17 mouse cellular contexts compared by ENCODE assay signal in genomic region chr3:86759834-86760233, GRCm38 (mm10).
A peak's percentile ranks its signal among the peaks of the same experiment; 100 is the strongest.
DNase-seq lines count a peak whose midpoint lies in the region; ATAC-seq lines count a peak whose summit lies in the region.
"Had no signal": no experiment of that assay in that cellular context is flagged by ENCODE, and none has a peak within 500 bp of the region (broad histone marks: within the 10 kb centered on the region; RNA-seq: fewer than 3 reads in every experiment).

No protein-coding gene starts in this region.

- H3K9me3 ChIP-seq in hindbrain, embryonic 11.5 days (ENCODE audit: control insufficient read depth, low read length) = no peaks in the 10 kb centered on the region
- no peaks in the 10 kb centered on the region for H3K9me3 ChIP-seq in hindbrain, embryonic 10.5 days
- no peaks in the 10 kb centered on the region for H3K9me3 ChIP-seq in intestine, embryonic 14.5 days (ENCODE audit: control insufficient read depth, low read length)
- no peaks in the 10 kb centered on the region for H3K9me3 ChIP-seq in midbrain, embryonic 13.5 days
- H3K9me3 ChIP-seq in kidney, embryonic 14.5 days (ENCODE audit: control insufficient read depth, low read length) = no peaks in the 10 kb centered on the region
- H3K9me3 ChIP-seq: forebrain, embryonic 13.5 days; kidney, embryonic 15.5 days; lung, embryonic 15.5 days had no signal

- ATAC-seq in hindbrain, embryonic 11.5 days (ENCODE audit: low FRiP score) = no peak
- no peak for ATAC-seq in intestine, embryonic 14.5 days (replicated peaks; ENCODE audit: low FRiP score, low TSS enrichment, low read depth)
- ATAC-seq in midbrain, embryonic 13.5 days = no peak
- ATAC-seq in kidney, embryonic 14.5 days (ENCODE audit: low FRiP score, low TSS enrichment) = no peak
- ATAC-seq: forebrain, embryonic 13.5 days had no signal

- 57% methylated on average over 8 of the region's 8 CpGs for WGBS in hindbrain, embryonic 11.5 days
- WGBS in hindbrain, embryonic 10.5 days = 57% methylated on average over 8 of the region's 8 CpGs
- 33% methylated on average over 8 of the region's 8 CpGs for WGBS in intestine, embryonic 14.5 days
- WGBS in midbrain, embryonic 13.5 days = 33% methylated on average over 8 of the region's 8 CpGs
- WGBS in kidney, embryonic 14.5 days = 69% methylated on average over 8 of the region's 8 CpGs

- H3K27me3 ChIP-seq in hindbrain, embryonic 11.5 days (ENCODE audit: control insufficient read depth, insufficient read depth, low read length) = no peaks in the 10 kb centered on the region
- H3K27me3 ChIP-seq in hindbrain, embryonic 10.5 days (ENCODE audit: insufficient read depth, poor library complexity, severe bottlenecking) = no peaks in the 10 kb centered on the region
- no peaks in the 10 kb centered on the region for H3K27me3 ChIP-seq in intestine, embryonic 14.5 days (replicated peaks; ENCODE audit: control insufficient read depth, insufficient read depth, low read length)
- H3K27me3 ChIP-seq in midbrain, embryonic 13.5 days = no peaks in the 10 kb centered on the region
- H3K27me3 ChIP-seq in kidney, embryonic 14.5 days (ENCODE audit: control insufficient read depth, insufficient read depth, low read length) = no peaks in the 10 kb centered on the region
- H3K27me3 ChIP-seq: forebrain, embryonic 13.5 days; kidney, embryonic 15.5 days; lung, embryonic 15.5 days had no signal

- H3K9ac ChIP-seq in hindbrain, embryonic 11.5 days (ENCODE audit: low read depth, low read length) = no peak overlapping the region
- H3K9ac ChIP-seq in intestine, embryonic 14.5 days (ENCODE audit: low read length) = peak overlapping the region; percentile 71
- peak overlapping the region; percentile 61; the same call in 1 of the 2 replicates for H3K9ac ChIP-seq in midbrain, embryonic 13.5 days (replicated peaks)
- no peak overlapping the region for H3K9ac ChIP-seq in kidney, embryonic 14.5 days (ENCODE audit: low read depth, low read length)
- H3K9ac ChIP-seq: forebrain, embryonic 13.5 days; kidney, embryonic 15.5 days; lung, embryonic 15.5 days had no signal

- H3K4me2 ChIP-seq in hindbrain, embryonic 11.5 days (replicated peaks; ENCODE audit: low read depth, low read length) = no peak overlapping the region
- peak overlapping the region; percentile 54 for H3K4me2 ChIP-seq in intestine, embryonic 14.5 days (ENCODE audit: low read length)
- peak overlapping the region; percentile 44 for H3K4me2 ChIP-seq in midbrain, embryonic 13.5 days (replicated peaks)
- H3K4me2 ChIP-seq in kidney, embryonic 14.5 days (replicated peaks; ENCODE audit: low read depth, low read length) = no peak overlapping the region
- H3K4me2 ChIP-seq: forebrain, embryonic 13.5 days; kidney, embryonic 15.5 days; lung, embryonic 15.5 days had no signal

- DNase-seq in hindbrain, embryonic 11.5 days (ENCODE audit: low spot score) = no peak
- no peak for DNase-seq in hindbrain, embryonic 10.5 days (ENCODE audit: low spot score)
- no peak for DNase-seq in intestine, embryonic 14.5 days (ENCODE audit: low spot score)
- DNase-seq in frontal cortex, postnatal 25 days (ENCODE audit: low spot score in 2 of 2) = no peak
- no peak for DNase-seq in ovary, postnatal 14 days (ENCODE audit: low spot score)
- DNase-seq: cerebellum, postnatal 10 days; gastrocnemius, postnatal 36 days; heart, postnatal 14 days; layer of hippocampus, adult 9-11 months; left cerebral cortex, postnatal 4 days; spleen, adult 18-20 months; thymus, adult 18-20 months had no signal

- no peaks in the 10 kb centered on the region for H3K4me1 ChIP-seq in hindbrain, embryonic 11.5 days (replicated peaks; ENCODE audit: control insufficient read depth, insufficient read depth, low read length)
- peaks cover 7% of the 10 kb centered on the region; the same call in 1 of the 2 replicates for H3K4me1 ChIP-seq in hindbrain, embryonic 10.5 days (replicated peaks)
- H3K4me1 ChIP-seq in intestine, embryonic 14.5 days (replicated peaks; ENCODE audit: control insufficient read depth, insufficient read depth, low read length) = peaks cover 18% of the 10 kb centered on the region
- peaks cover 9% of the 10 kb centered on the region for H3K4me1 ChIP-seq in midbrain, embryonic 13.5 days (replicated peaks)
- H3K4me1 ChIP-seq in kidney, embryonic 14.5 days (ENCODE audit: control insufficient read depth, insufficient read depth, low read length) = no peaks in the 10 kb centered on the region
- H3K4me1 ChIP-seq: forebrain, embryonic 13.5 days; lung, embryonic 15.5 days had no signal

- H3K4me3 ChIP-seq in hindbrain, embryonic 11.5 days (ENCODE audit: low read depth, low read length) = no peak overlapping the region
- no peak overlapping the region for H3K4me3 ChIP-seq in hindbrain, embryonic 10.5 days
- H3K4me3 ChIP-seq in intestine, embryonic 14.5 days (ENCODE audit: low read depth, low read length) = peak overlapping the region; percentile 20
- H3K4me3 ChIP-seq in midbrain, embryonic 13.5 days (replicated peaks) = peak overlapping the region; percentile 18; the same call in 1 of the 2 replicates
- H3K4me3 ChIP-seq in kidney, embryonic 14.5 days (ENCODE audit: low read length) = no peak overlapping the region
- H3K4me3 ChIP-seq: forebrain, embryonic 13.5 days; kidney, embryonic 15.5 days; lung, embryonic 15.5 days had no signal

- no peaks in the 10 kb centered on the region for H3K36me3 ChIP-seq in hindbrain, embryonic 11.5 days (ENCODE audit: control insufficient read depth, insufficient read depth, low read length)
- H3K36me3 ChIP-seq in hindbrain, embryonic 10.5 days = no peaks in the 10 kb centered on the region
- no peaks in the 10 kb centered on the region for H3K36me3 ChIP-seq in intestine, embryonic 14.5 days (ENCODE audit: control insufficient read depth, insufficient read depth, low read length)
- no peaks in the 10 kb centered on the region for H3K36me3 ChIP-seq in midbrain, embryonic 13.5 days
- H3K36me3 ChIP-seq in kidney, embryonic 14.5 days (ENCODE audit: control insufficient read depth, insufficient read depth, low read length) = no peaks in the 10 kb centered on the region
- H3K36me3 ChIP-seq: kidney, embryonic 15.5 days; lung, embryonic 15.5 days had no signal

- H3K27ac ChIP-seq in hindbrain, embryonic 11.5 days (ENCODE audit: low read depth, low read length) = 0 out of 2 replicates have a peak overlapping the region, but pooled peaks have one; percentile 24
- no peak overlapping the region for H3K27ac ChIP-seq in hindbrain, embryonic 10.5 days
- peak overlapping the region; percentile 91 for H3K27ac ChIP-seq in intestine, embryonic 14.5 days (ENCODE audit: low read depth)
- 0 out of 2 replicates have a peak overlapping the region, but pooled peaks have one; percentile 44 for H3K27ac ChIP-seq in midbrain, embryonic 13.5 days
- H3K27ac ChIP-seq in kidney, embryonic 14.5 days (ENCODE audit: low read depth, low read length) = no peak overlapping the region
- H3K27ac ChIP-seq: forebrain, embryonic 13.5 days; kidney, embryonic 15.5 days; lung, embryonic 15.5 days had no signal

Comparison
In these comparisons a context has a peak if more than half of its experiments do, and no peak if none do; other contexts are left out.
1. H3K27ac ChIP-seq: peak in hindbrain, embryonic 11.5 days (single experiment), intestine, embryonic 14.5 days (single experiment) and midbrain, embryonic 13.5 days (single experiment); none in hindbrain, embryonic 10.5 days (single experiment) and kidney, embryonic 14.5 days (single experiment).
2. H3K4me2 ChIP-seq: peak in intestine, embryonic 14.5 days (single experiment) and midbrain, embryonic 13.5 days (single experiment); none in hindbrain, embryonic 11.5 days (single experiment) and kidney, embryonic 14.5 days (single experiment).
3. H3K4me3 ChIP-seq: peak in intestine, embryonic 14.5 days (single experiment) and midbrain, embryonic 13.5 days (single experiment); none in hindbrain, embryonic 11.5 days (single experiment), hindbrain, embryonic 10.5 days (single experiment) and kidney, embryonic 14.5 days (single experiment).
4. H3K9ac ChIP-seq: peak in intestine, embryonic 14.5 days (single experiment) and midbrain, embryonic 13.5 days (single experiment); none in hindbrain, embryonic 11.5 days (single experiment) and kidney, embryonic 14.5 days (single experiment).